Mouse (Mus musculus): ENCODE data around the gene Gpr137. TPM values are rescaled to one million over a fixed set of nuclear protein-coding genes. Genes with fewer than 3 reads are reported as not detected.

Gene Gpr137
- total and polyA plus RNA-seq, 2 experiments from 2014 or later: 68.7 to 122 TPM

GRCm38 (mm10) chr19:6928080-6928479 is 14.2 kb downstream of the Gpr137 start:
- Histone ChIP-seq H3K27me3 (ENCODE audit: insufficient read depth, low read length) (peaks cover 46% of the 10 kb centered on the region), H3K9ac (replicated peaks; ENCODE audit: low read length) (no peak overlapping the region), H3K4me2 (ENCODE audit: low read depth, low read length) (no peak overlapping the region), H3K9me3 (ENCODE audit: low read length) (no peaks in the 10 kb centered on the region), H3K4me1 (ENCODE audit: insufficient read depth, low read length) (peaks cover 6% of the 10 kb centered on the region; the same call in 1 of the 2 replicates), H3K27ac (no peak overlapping the region), H3K4me3 (ENCODE audit: low read length) (no peak overlapping the region), H3K36me3 (ENCODE audit: insufficient read depth, low read length) (no peaks in the 10 kb centered on the region)
- no peak for ATAC-seq
- DNase-seq (ENCODE audit: low spot score): no peak
- 12% methylated on average over 9 of the region's 9 CpGs for WGBS
- TF ChIP-seq CTCF (IDR thresholded peaks at IDR 0.05; ENCODE audit: low read depth): no peak

GRCm38 (mm10) chr19:6926559-6927255 is 15.6 kb downstream of the Gpr137 start:
- H3K27ac ChIP-seq: no peak overlapping the region
- ATAC-seq (no peak), DNase-seq (ENCODE audit: low spot score) (no peak)
- no peak overlapping the region for H3K9ac ChIP-seq (replicated peaks; ENCODE audit: low read length)
- WGBS: 16% methylated on average over 26 of the region's 26 CpGs
- peaks cover 40% of the 10 kb centered on the region for H3K27me3 ChIP-seq (ENCODE audit: insufficient read depth, low read length)
- no peak overlapping the region for H3K4me3 ChIP-seq (ENCODE audit: low read length)
- peak overlapping the region; percentile 31; the same call in 1 of the 2 replicates for H3K4me2 ChIP-seq (ENCODE audit: low read depth, low read length)
- no peaks in the 10 kb centered on the region for H3K36me3 ChIP-seq (ENCODE audit: insufficient read depth, low read length)
- no peak for TF ChIP-seq CTCF (IDR thresholded peaks at IDR 0.05; ENCODE audit: low read depth)
- 0 out of 2 replicates have a peak, but pooled peaks cover 6% of the 10 kb centered on the region for H3K4me1 ChIP-seq (ENCODE audit: insufficient read depth, low read length)
- H3K9me3 ChIP-seq (ENCODE audit: low read length): no peaks in the 10 kb centered on the region

DNA sequence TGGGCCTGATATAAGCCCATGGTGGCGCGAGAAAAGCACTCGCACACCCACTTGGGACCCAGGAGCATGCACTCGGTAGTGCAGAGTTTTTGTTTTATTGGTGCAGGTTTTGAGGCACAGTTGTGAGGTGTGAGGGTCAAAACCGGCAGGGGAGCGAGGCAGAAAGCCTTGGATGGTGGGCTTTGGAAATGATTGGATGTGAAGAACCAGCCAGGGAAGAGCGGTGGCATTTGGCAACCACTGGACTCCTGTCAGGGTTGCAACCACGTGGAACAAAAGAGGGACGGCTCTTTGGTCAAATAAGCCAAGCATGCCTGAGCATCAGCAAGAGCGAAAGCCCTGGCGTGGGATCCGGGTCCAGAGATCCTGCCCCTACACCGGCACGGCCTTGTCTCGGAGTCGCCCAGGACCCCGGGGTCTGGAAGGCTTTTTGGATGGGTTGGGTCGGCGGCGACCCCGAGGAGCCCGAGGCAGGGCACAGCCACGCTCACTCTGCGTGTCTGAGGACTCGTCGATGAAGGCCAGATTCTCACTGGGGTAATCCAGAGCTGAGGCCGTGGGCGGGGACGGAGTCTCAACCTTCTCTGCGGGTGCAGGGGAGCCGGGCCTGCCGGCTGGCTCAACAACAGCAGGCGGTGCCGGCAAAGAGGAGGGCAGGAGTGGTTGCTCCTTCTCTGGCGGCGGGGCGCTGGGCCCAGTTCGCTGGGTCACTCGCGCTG is 16.5 kb downstream of the Gpr137 start:
- no peak for TF ChIP-seq CTCF (IDR thresholded peaks at IDR 0.05; ENCODE audit: low read depth)
- WGBS: 11% methylated on average over 39 of the region's 40 CpGs
- Histone ChIP-seq H3K4me1 (ENCODE audit: insufficient read depth, low read length) (peaks cover 8% of the 10 kb centered on the region; the same call in 1 of the 2 replicates), H3K4me2 (ENCODE audit: low read depth, low read length) (0 out of 2 replicates have a peak overlapping the region, but pooled peaks have one; percentile 10), H3K9me3 (ENCODE audit: low read length) (no peaks in the 10 kb centered on the region), H3K27me3 (ENCODE audit: insufficient read depth, low read length) (peaks cover 40% of the 10 kb centered on the region), H3K36me3 (ENCODE audit: insufficient read depth, low read length) (no peaks in the 10 kb centered on the region), H3K9ac (replicated peaks; ENCODE audit: low read length) (no peak overlapping the region), H3K4me3 (ENCODE audit: low read length) (0 out of 2 replicates have a peak overlapping the region, but pooled peaks have one; percentile 11), H3K27ac (no peak overlapping the region)
- ATAC-seq (no peak), DNase-seq (ENCODE audit: low spot score) (peak; percentile 29)

- Histone ChIP-seq H3K9ac (replicated peaks; ENCODE audit: low read length) (no peak within 1 kb of the TSS), H3K4me1 (ENCODE audit: insufficient read depth, low read length) (peaks cover 13% of the 10 kb centered on the region; the same call in 1 of the 2 replicates), H3K27me3 (ENCODE audit: insufficient read depth, low read length) (peaks cover 40% of the 10 kb centered on the region), H3K4me3 (ENCODE audit: low read length) (peak within 1 kb of the TSS; percentile 11; the same call in 1 of the 2 replicates), H3K27ac (no peak within 1 kb of the TSS), H3K4me2 (ENCODE audit: low read depth, low read length) (peak within 1 kb of the TSS; percentile 28; the same call in 1 of the 2 replicates), H3K9me3 (ENCODE audit: low read length) (no peaks in the 10 kb centered on the region), H3K36me3 (ENCODE audit: insufficient read depth, low read length) (no peaks in the 10 kb centered on the region)
- WGBS: 3% methylated on average over 9 of the region's 9 CpGs
- DNase-seq (ENCODE audit: low spot score) (no peak), ATAC-seq (no peak)
- no peak for TF ChIP-seq CTCF (IDR thresholded peaks at IDR 0.05; ENCODE audit: low read depth)
These were observed 17.0 kb downstream of the Gpr137 start, which contains the start of gene Catsperz for GRCm38 (mm10) chr19:6925307-6925573. Gene Catsperz, minus strand, starts transcription at chr19:6925380.

DNA sequence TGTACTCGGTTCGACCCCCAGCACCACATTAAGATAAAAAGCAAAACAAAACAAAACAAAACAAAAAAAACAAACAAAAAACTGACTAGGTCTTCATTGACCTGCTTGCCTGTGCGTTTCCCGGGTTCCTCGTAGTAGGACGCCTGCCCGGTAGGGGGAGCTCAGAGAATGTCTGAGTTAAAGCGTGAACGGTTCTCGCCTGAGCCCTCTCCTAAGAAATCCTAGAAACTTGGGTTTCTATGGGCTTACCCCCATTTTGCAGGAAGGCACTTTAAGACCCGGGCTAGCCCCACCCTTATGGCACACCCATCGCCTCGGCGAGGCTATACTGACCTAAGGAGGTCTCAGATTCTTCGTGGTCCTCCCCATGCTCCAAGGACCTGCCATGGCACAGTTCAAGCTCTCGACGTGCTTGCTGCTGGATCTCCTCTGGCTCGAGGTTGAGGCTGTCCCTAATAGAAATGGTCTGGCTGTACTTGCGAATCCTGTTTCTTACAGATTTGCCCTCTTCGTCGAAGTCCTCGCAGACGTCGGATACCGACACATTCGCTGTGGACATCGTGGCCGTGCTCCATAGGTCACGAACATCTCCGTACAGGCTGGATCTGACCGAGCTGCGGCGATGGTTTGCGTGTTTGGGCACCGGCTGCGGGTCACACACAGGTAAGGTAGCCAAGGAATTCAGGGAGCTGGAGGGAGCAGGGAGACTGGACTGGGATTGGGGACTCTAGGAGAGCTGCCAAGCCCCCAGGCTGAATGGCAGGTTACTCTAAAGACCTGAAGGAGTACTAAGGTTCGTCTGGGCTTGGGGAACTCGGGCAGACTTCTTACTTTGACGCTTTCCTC is 17.6 kb downstream of the Gpr137 start:
- ATAC-seq (no peak), DNase-seq (ENCODE audit: low spot score) (peak; percentile 84)
- 4% methylated on average over 39 of the region's 39 CpGs for WGBS
- Histone ChIP-seq H3K9me3 (ENCODE audit: low read length) (no peaks in the 10 kb centered on the region), H3K27me3 (ENCODE audit: insufficient read depth, low read length) (peaks cover 40% of the 10 kb centered on the region), H3K4me3 (ENCODE audit: low read length) (peak overlapping the region; percentile 11; the same call in 1 of the 2 replicates), H3K36me3 (ENCODE audit: insufficient read depth, low read length) (no peaks in the 10 kb centered on the region), H3K9ac (replicated peaks; ENCODE audit: low read length) (no peak overlapping the region), H3K27ac (no peak overlapping the region), H3K4me1 (ENCODE audit: insufficient read depth, low read length) (peaks cover 18% of the 10 kb centered on the region; the same call in 1 of the 2 replicates), H3K4me2 (ENCODE audit: low read depth, low read length) (peak overlapping the region; percentile 28; the same call in 1 of the 2 replicates)
- peak; percentile 75 for TF ChIP-seq CTCF (IDR thresholded peaks at IDR 0.05; ENCODE audit: low read depth)
